Mouse (Mus musculus) frontal cortex, postnatal 10 days (tissue): ENCODE data around the gene Spout1.

Experiments
- DNase-seq, 2 experiments: peaks; one replicate each; pipeline ENCODE4 v3.0.0; 2022; ENCODE audit warnings: low spot score in 2 of 2, mixed read lengths in 1 of 2

Spout1 gene

GRCm38 (mm10) chr2:30130156-30130555, 48.1 kb downstream of the Spout1 start:
- DNase-seq = no peak

- DNase-seq = no peak
Observed at GRCm38 (mm10) chr2:30128789-30129188, 49.5 kb downstream of the Spout1 start.

- DNase-seq = peak; percentile 92 to 93
Observed at GRCm38 (mm10) chr2:30124472-30125274, 53.6 kb downstream of the Spout1 start, which contains the start of gene Zer1. TSS of gene Zer1 (minus strand) at chr2:30124585.

- DNase-seq = peak in 1 of 2 experiments; percentile 28
Observed at GRCm38 (mm10) chr2:30123729-30124471, 54.4 kb downstream of the Spout1 start.
